7 mouse cellular contexts compared by ENCODE assay signal in genomic region chr6:27657520-27657919, GRCm38 (mm10).
DNase-seq lines count a peak whose midpoint lies in the region; ATAC-seq and TF ChIP-seq lines count a peak whose summit lies in the region.

No protein-coding gene starts in this region.

- no peaks in the 10 kb centered on the region for H3K4me1 ChIP-seq in hindbrain, postnatal 0 days (ENCODE audit: insufficient read depth, low read length)

- WGBS in hindbrain, postnatal 0 days: 51% methylated on average over 1 of the region's 1 CpGs

- H3K27me3 ChIP-seq in hindbrain, postnatal 0 days (ENCODE audit: insufficient read depth, low read length): no peaks in the 10 kb centered on the region

- H3K27ac ChIP-seq in hindbrain, postnatal 0 days: no peak overlapping the region

- H3K4me3 ChIP-seq in hindbrain, postnatal 0 days (ENCODE audit: low read length): no peak overlapping the region

- no peak overlapping the region for H3K9ac ChIP-seq in hindbrain, postnatal 0 days (replicated peaks; ENCODE audit: low read length)

- peak; percentile 53 for DNase-seq in testis, postnatal 10 days (ENCODE audit: low spot score)
- no peak for DNase-seq in testis, postnatal 14 days (ENCODE audit: low spot score)
- DNase-seq in adrenal gland, postnatal 10 days: peak; percentile 60
- peak; percentile 67 for DNase-seq in embryo, embryonic 9.5 days (ENCODE audit: extremely low spot score)
- peak; percentile 76 for DNase-seq in hindbrain, postnatal 0 days (ENCODE audit: low spot score)
- DNase-seq in left cerebral cortex, postnatal 14 days (ENCODE audit: low spot score in 2 of 2): peak; percentile 56 to 68
- DNase-seq in retina, postnatal 1 day: peak; percentile 70

- peak; percentile 81 for TF ChIP-seq CTCF in hindbrain, postnatal 0 days (IDR thresholded peaks at IDR 0.05; ENCODE audit: low read depth)

- H3K9me3 ChIP-seq in hindbrain, postnatal 0 days (ENCODE audit: low read length): no peaks in the 10 kb centered on the region

- ATAC-seq in hindbrain, postnatal 0 days: no peak

- intact Hi-C loops in left cerebral cortex, postnatal 14 days (cut with DNase I): loop anchor here (2.0 kb wide), 1 partner anchor 477 kb away; the partner anchor contains the start of gene Grm8

- no peak overlapping the region for H3K4me2 ChIP-seq in hindbrain, postnatal 0 days (ENCODE audit: low read depth, low read length)

- H3K36me3 ChIP-seq in hindbrain, postnatal 0 days (ENCODE audit: insufficient read depth, low read length): no peaks in the 10 kb centered on the region
